Mouse (Mus musculus) bone marrow, adult 2 months (tissue): ENCODE measurements around the gene Ank2. TPM values are rescaled to one million over a fixed set of nuclear protein-coding genes. Genes with fewer than 3 reads are reported as not detected.

Source experiments
- H3K27ac ChIP-seq: fragments of 200-500 bp; 2 replicates; pipeline ENCODE4 v1.5.1; 2012; ENCODE audit warnings: low read depth, mild to moderate bottlenecking, control low read depth, inconsistent platforms, low read length; ENCODE audit not compliant: control insufficient read depth, poor library complexity, insufficient read depth
- H3K4me1 ChIP-seq: fragments of 200-500 bp; 2 replicates; pipeline ENCODE4 v1.6.1; 2011; ENCODE audit warnings: low read length; ENCODE audit not compliant: control insufficient read depth, insufficient read depth
- H3K4me3 ChIP-seq: fragments of 200-500 bp; replicated peaks from 2 replicates; pipeline ENCODE3; 2011; ENCODE audit warnings: mild to moderate bottlenecking, low read depth, low read length, control low read depth; ENCODE audit not compliant: control insufficient read depth
- CTCF ChIP-seq: fragments of 200-500 bp; IDR thresholded peaks from 2 replicates; pipeline ENCODE4 v1.5.1; 2011; ENCODE audit warnings: low read length, control low read depth; ENCODE audit not compliant: control insufficient read depth, insufficient read depth
- POLR2A ChIP-seq: fragments of 200-500 bp; IDR thresholded peaks from 2 replicates; pipeline ENCODE4 v1.6.1; 2011; ENCODE audit warnings: low read depth, mild to moderate bottlenecking, control low read depth, low read length, borderline replicate concordance; ENCODE audit not compliant: control insufficient read depth
- WGBS: fragments of 180-500 bp; shearing (Covaris S2); methylation state at CpG from one replicate; pipeline ENCODE4 v1.1.7; 2018; 5-methylcytosine and 5-hydroxymethylcytosine counted together
- polyA plus RNA-seq: library from polyadenylated mRNA; stranded (reverse); fragments of >200 nt; gene quantifications from 2 replicates; pipeline ENCODE4 v1.2.4, GENCODE M21; 2011; ENCODE audit warnings: low replicate concordance; ENCODE audit not compliant: missing spikeins, insufficient read depth, insufficient read length

Gene Ank2
- polyA plus RNA-seq, 1 experiment: 5.5 TPM

DNA sequence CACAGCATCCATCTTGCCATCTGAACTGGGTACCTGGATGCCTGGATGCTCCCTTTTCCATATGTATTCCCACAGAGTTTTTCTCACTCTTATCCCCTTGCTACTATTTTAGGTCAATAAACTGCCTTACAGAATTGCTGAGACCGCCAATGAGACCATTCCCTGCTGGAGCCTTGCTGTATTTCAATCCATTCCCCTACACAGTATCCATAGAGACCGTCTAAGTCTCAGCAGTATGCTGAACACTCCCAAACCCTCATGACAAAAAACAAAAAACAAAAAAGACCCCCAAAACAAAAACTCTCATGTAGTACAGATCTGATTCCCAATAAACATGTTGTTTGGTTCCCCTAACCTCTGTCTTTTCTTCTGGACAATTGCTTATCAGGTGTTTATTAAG, 365.1 kb downstream of the Ank2 start:
- no peak for TF ChIP-seq CTCF
- no peak for TF ChIP-seq POLR2A

DNA sequence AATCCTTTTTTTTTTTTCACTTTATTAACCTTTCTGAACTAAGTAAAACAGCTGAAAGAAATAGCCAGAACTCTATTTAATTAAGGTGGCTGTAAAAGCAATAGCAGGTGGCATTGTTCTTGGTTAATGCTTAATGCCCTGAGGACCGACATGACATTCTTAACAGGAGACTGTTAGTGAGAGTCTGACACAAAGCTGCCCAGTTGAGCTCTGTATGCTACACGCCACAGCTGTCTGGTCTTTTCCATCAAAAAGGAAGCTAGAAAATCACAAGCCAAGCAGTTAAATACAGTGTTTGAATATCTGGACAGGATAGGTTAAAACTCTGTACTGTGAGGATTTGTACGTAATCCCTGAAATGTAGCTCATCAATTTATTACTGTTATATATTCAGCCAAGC, 368.1 kb downstream of the Ank2 start:
- Histone ChIP-seq H3K4me1 (no peaks in the 10 kb centered on the region), H3K4me3 (no peak overlapping the region), H3K27ac (no peak overlapping the region)
- TF ChIP-seq CTCF (no peak), POLR2A (no peak)
- WGBS: 85% methylated on average over 3 of the region's 3 CpGs

More for the DNA sequence above, 365.1 kb downstream of the Ank2 start:
- 78% methylated on average over 2 of the region's 2 CpGs for WGBS
- no peak overlapping the region for H3K27ac ChIP-seq
- H3K4me1 ChIP-seq: no peaks in the 10 kb centered on the region
- no peak overlapping the region for H3K4me3 ChIP-seq

- TF ChIP-seq CTCF (no peak), POLR2A (no peak)
- Histone ChIP-seq H3K4me3 (no peak overlapping the region), H3K27ac (no peak overlapping the region), H3K4me1 (no peaks in the 10 kb centered on the region)
- WGBS: 88% methylated on average over 12 of the region's 12 CpGs
Measured at GRCm38 (mm10) chr3:127130167-127130770, 368.9 kb downstream of the Ank2 start.

DNA sequence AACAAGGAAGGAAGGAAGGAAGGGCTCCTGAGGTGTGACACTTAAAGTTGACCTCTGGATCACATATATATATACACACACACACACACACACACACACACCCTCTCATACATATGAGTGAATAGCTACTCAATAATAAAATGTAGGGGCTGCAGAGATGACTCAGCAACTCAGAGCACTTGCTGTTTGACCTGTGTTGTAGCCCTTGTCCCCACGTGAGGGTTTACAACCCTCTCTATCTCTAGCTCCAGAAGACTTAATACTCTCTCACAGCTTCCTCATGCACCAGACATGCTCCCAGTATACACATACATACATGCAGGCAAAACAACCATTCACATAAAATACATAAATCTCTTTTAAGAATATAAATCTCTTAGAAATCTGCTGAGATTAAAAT, 369.4 kb downstream of the Ank2 start:
- Histone ChIP-seq H3K4me3 (no peak overlapping the region), H3K27ac (no peak overlapping the region), H3K4me1 (no peaks in the 10 kb centered on the region)
- 23% methylated on average over 1 of the region's 1 CpGs for WGBS
- no peak for TF ChIP-seq POLR2A
- TF ChIP-seq CTCF: no peak

- Histone ChIP-seq H3K4me1 (no peaks in the 10 kb centered on the region), H3K27ac (no peak overlapping the region), H3K4me3 (no peak overlapping the region)
- TF ChIP-seq POLR2A: no peak
- no peak for TF ChIP-seq CTCF
- 71% methylated on average over 1 of the region's 1 CpGs for WGBS
Measured at GRCm38 (mm10) chr3:127127611-127128010, 371.5 kb downstream of the Ank2 start.

- 79% methylated on average over 3 of the region's 3 CpGs for WGBS
- Histone ChIP-seq H3K4me3 (no peak overlapping the region), H3K4me1 (no peaks in the 10 kb centered on the region), H3K27ac (no peak overlapping the region)
- no peak for TF ChIP-seq CTCF
- no peak for TF ChIP-seq POLR2A
Measured at GRCm38 (mm10) chr3:127126220-127126619, 372.9 kb downstream of the Ank2 start.

DNA sequence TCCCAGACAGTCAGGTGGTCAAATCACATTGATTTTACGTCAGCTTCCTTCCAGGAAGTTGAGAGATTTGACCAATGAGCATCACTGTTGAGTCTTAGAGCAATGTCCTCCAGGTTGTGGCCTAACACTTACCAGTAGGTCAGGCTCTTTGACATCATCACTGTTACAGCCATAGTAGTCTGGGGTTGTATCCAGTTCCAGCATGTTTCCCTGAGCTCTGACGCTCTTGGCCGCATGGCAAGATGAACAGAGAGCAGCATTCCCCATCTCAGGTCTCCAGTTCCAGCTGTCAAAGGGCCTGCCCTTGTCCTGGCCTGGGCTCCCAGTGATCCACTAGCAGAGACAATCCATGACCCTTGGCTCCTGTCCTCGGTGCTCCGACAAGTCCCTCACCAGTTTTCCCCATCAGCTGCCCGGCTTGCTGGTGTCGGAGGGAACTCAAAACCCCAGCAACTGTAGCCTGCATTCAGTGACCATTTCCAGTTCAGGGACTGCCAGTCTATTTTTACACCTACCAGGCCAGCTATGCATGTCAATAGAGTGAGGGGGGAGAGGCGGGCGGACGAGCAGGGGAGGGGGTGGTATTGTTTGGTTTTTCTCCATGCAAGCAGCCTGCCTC, 374.7 kb downstream of the Ank2 start:
- Histone ChIP-seq H3K4me1 (no peaks in the 10 kb centered on the region), H3K27ac (no peak overlapping the region), H3K4me3 (no peak overlapping the region)
- WGBS: 89% methylated on average over 10 of the region's 10 CpGs
- no peak for TF ChIP-seq CTCF
- TF ChIP-seq POLR2A: no peak

DNA sequence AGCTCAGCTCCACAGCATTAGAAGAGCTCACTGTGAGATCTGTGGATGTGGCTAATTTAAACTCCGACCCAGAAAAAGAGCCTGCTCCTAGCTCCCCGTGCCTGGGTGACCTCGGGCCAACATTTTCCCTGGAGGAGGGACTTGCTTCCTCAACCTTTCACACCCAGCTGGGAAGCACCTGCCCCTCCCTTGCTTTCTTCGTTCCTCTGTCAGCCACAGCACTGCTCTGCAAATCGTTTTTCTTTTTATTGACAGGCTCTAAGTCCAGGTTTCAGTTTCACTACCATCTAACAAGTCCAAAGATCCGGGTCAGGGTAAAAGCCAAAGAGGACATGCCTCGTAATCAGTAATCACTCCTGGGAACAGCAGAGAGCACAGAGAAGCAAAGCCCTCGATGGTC, 375.8 kb downstream of the Ank2 start:
- Histone ChIP-seq H3K4me1 (no peaks in the 10 kb centered on the region), H3K27ac (no peak overlapping the region), H3K4me3 (no peak overlapping the region)
- WGBS: 13% methylated on average over 8 of the region's 8 CpGs
- no peak for TF ChIP-seq CTCF
- TF ChIP-seq POLR2A: no peak

DNA sequence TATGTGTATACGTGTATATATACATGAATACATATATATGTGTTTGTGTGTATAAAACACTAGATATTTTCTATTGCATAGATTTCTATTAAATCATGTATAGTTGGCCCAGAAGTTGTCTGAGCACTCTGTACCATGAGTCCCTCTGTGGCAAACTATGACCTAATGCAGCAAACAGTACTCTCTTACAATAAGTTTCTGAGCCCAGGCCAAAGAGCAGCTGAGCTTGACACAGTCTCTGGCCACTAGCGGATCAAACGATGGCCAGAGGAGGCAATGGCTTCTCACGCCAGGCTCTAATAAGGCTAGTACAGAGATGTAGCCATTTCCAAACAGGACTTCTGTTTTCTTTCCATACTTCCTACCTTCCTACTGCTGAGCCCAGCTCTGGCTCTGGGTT, 380.4 kb downstream of the Ank2 start:
- WGBS: 90% methylated on average over 4 of the region's 4 CpGs
- H3K4me3 ChIP-seq: no peak overlapping the region
- no peaks in the 10 kb centered on the region for H3K4me1 ChIP-seq
- TF ChIP-seq CTCF (no peak), POLR2A (no peak)
- no peak overlapping the region for H3K27ac ChIP-seq
